Mouse (Mus musculus) right cerebral cortex, postnatal 25 days (tissue): ENCODE data around the gene Kif28.
A peak's percentile ranks its signal among the peaks of the same experiment; 100 is the strongest.
"Not testable (repeated sequence)": the region's sequence is repeated elsewhere in the genome, so short reads cannot be mapped to it uniquely, and the experiment has no call there.

ENCODE experiments used
- DNase-seq: peaks from one replicate; pipeline ENCODE4 v3.0.0; 2022

Gene Kif28

DNA sequence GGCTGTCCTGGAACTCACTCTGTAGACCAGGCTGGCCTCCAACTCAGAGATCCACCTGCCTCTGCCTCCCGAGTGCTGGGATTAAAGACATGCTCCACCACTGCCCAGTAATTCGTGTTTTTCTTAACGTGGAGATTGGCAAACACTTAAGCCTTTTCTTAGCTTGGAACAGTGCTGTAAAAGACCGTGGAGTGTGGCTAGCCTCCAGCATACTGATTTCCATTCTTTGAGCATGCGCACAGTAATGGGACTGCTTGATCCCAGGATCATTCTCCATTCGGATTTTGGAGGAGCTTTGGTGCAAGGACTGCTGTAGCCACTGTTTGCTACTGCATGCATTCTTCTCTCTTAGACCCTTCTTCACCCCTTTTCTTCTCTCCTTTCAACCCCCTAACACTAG, 55.6 kb downstream of the Kif28 start:
- DNase-seq = no peak

DNA sequence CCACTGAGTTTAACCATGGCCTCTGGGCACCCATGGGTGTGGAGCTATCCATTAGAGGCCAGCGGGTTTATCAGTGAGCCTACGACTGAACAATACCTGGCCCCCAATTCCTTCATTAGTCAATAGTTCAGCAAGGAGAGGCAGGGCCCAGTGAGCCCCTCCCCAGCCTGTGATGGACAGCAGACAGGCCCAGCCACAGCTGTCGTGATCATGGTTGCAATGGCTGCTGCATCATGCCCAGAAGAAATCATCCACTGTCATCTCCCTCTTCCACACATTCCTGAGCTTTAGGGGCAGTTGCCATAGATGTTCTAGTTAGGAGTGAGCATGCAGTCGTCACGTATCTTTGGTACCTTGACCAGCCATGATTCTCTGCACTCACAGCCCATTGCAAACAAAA, 56.2 kb downstream of the Kif28 start:
- no peak for DNase-seq

DNA sequence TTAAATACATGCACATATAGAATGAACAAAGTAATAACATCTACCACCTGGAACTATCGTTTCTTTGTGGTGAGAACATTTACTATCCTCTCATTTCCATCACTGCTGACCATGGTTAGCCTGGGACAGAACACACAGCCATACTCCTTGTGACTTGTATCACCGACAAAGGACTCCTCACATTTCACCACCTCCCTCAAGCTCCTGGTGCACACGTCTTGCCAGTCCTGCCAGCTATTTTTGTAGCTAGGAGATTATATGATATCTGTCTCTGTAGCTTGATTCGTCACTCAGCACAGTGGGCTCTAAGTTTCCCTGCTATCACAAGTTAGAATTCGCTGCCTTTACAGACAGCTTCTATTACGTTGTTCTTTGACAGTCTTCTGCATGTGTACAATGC, 56.7 kb downstream of the Kif28 start:
- DNase-seq = no peak

- no peak for DNase-seq
Observed at GRCm38 (mm10) chr1:179687966-179688365, 57.1 kb downstream of the Kif28 start.

- no peak for DNase-seq
Observed at GRCm38 (mm10) chr1:179687305-179687704, 57.8 kb downstream of the Kif28 start.

GRCm38 (mm10) chr1:179686781-179687180, 58.3 kb downstream of the Kif28 start:
- DNase-seq = no peak

DNA sequence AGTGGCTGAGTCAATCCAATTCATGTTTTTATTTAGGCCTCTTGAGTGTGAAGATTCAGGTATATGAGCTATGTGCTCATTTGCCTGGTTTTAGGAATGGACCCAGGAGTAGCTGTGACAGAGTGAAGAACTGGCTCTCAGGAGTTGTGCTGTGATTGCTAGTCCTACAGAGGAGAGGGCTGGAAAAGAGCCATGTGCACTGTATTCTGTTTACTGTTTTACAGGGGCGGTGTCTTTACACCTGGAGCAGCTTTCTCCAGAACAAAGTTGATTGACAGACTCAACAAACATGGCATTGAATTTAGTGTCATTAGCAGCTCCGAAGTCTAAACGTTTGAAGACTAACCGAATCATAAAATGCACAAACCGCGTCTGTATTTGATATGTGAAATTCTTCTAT, 58.7 kb downstream of the Kif28 start:
- no peak for DNase-seq

GRCm38 (mm10) chr1:179682753-179683152, 62.3 kb downstream of the Kif28 start:
- not testable (repeated sequence) for DNase-seq

DNA sequence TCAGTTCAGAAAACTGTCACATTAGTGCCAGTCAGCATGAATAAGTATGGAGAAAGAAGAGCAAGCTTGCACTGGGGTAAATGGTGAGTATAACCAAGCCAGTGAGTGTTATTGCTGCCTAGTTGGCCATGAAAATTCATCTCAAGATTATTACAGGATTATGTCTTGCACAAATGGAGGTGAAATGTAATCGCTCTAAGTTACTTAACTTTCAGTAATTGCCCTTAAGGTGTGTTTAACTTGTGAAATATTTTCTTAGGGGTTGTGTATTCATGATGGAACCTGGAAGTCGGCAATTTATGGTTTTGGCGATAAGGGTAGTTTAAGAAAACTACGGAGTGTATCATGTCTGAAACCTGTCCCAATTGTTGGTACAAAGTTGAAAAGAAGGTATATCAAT, 65.7 kb downstream of the Kif28 start:
- no peak for DNase-seq

GRCm38 (mm10) chr1:179677031-179677430, 68.0 kb downstream of the Kif28 start:
- DNase-seq = no peak

DNA sequence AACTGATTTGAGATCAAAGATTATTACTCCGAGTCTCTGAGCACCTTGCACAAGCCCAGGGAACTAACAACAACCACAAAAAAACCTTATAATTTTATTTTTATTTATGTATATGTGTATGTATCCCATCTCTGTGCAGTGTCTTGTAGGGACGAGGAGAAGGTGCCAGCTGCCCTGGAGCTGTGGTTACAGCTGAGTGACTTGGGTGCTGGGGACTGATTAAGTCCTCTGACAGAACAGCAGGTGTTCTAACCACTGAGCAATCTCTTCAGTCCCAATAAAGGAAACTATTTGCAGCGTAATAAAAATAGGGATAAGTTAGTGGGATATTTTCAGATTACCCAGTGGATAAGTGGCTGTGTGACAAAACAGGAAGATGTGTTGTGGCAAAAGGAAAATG, 70.7 kb downstream of the Kif28 start:
- no peak for DNase-seq

- DNase-seq = no peak
Observed at GRCm38 (mm10) chr1:179668836-179669537, 76.1 kb downstream of the Kif28 start.

- DNase-seq = peak; percentile 85
Observed at GRCm38 (mm10) chr1:179668013-179668805, 76.9 kb downstream of the Kif28 start, which contains the start of gene Sccpdh. Sccpdh (plus strand) TSS chr1:179668210.

DNA sequence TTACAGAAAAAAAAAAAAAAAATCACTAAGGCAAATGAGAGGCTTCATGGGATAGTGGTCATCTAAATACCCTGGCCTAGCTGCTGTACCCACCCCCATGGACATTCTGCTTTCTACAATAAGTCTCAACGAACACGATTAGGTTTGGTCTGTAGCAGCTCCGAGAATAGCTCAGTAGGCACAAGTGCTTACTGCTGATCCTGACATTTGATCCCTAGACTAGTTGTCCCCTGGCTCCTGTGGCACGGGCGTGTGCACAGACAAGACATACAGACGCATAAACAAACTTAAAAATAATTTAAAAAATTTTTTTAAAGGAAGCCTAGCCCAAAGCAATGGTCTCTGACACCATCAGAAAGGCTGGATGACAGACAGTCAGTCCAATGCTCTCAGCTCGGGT, 77.6 kb downstream of the Kif28 start:
- DNase-seq = no peak

- DNase-seq = no peak
Observed at GRCm38 (mm10) chr1:179666971-179667370, 78.1 kb downstream of the Kif28 start.

DNA sequence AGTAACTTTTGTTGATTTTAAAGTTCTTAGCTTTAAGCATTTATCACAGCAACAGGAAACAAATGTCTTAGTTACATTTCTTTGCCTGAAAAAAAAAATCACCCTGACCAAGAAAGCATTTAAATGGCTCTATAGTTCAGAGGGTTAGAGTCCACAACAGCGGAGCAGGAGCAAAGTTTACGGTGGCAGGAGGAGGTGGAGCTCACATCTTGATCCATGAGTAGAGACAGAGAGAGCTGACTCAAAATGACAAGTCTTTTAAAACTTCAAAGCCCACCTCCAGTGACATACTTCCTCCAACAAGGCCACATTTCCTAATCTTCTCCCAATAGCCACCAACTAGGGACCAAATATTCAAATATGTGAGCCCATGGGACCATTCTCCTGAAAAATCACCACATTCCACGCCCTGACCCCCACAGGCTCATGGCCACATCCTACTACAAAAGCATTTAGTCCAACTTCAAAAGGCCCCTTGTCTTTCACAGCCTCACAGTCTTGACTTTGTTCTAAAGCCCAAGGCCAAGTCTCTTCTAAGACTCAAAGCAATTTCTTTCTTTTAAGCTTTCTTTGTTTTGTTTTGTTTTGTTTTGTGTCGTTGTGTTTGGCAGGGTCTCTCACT, 80.7 kb downstream of the Kif28 start:
- DNase-seq = no peak

DNA sequence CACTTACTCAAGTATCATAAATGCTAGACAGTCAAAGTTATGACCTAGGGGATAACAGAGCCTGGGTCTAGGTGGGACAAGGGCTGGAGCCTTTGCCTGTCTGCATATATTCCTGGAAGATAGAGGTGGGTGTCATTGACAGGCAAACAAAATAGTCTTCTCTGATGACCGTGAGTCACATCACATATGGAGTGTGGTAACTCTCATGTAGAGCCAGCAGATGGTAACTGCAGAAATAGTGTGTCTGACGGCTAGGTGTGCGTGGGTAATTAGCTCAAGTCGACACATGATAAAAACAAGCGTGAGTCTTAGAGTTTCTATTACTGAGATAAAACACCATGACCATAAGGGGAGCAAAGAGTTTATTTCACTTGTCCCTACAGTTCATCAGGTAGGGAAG, 82.0 kb downstream of the Kif28 start:
- DNase-seq = peak; percentile 37

DNA sequence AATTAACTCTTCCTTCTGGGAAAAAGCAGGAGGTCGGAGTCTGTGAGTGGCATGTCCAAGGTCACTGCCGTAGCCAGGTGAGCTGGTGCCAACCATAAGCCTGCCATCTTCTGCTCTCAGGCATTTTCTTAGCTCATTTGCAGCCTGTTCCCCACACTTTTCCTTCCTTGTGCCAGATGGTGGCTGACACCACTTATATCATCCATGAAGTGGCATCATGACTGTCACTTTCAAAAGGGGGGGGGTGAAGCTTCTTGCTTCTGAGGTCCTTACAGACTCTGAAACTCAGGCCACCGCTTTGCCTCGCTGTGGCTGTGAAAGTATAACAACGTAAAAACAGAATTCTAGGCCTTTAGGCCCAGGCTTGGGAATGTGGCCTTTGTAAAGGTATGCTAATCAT, 93.8 kb downstream of the Kif28 start:
- no peak for DNase-seq

- DNase-seq = no peak
Observed at GRCm38 (mm10) chr1:179650284-179650683, 94.8 kb downstream of the Kif28 start.

GRCm38 (mm10) chr1:179649324-179649723, 95.7 kb downstream of the Kif28 start:
- DNase-seq = no peak

DNA sequence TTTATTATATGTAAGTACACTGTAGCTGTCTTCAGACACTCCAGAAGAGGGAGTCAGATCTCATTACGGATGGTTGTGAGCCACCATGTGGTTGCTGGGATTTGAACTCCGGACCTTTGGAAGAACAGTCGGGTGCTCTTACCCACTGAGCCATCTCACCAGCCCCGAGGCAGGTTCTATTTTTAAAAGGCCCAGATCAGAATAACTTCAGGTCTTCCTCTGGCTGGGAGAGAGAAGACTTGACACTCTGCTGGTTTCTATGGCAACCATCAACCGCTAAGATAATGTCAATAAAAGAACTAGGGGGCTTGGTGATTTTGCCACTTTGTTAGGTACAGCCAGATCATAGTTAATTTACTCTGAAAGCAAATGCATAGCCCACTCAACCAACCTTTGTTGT, 96.4 kb downstream of the Kif28 start:
- not testable (repeated sequence) for DNase-seq

DNA sequence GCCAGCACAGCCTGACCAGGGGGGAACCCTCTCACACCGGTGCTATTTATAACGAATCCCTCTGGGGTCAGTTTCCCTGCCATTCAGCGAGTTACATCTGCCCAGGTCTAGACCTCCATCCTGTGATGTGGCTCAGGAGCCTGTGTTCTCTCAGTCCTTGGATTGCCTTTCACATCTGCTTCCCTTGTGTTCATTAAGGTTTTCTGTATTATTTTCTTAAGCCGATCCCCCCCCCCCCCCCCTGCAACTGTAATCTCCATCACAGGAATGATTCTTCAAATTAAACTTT, 99.1 kb downstream of the Kif28 start:
- DNase-seq = no peak
